Mouse (Mus musculus): ENCODE results near the gene Olfml3. TPM values are rescaled to one million over a fixed set of nuclear protein-coding genes. Genes with fewer than 3 reads are reported as not detected.

The Olfml3 gene
- total RNA-seq, 2 experiments from 2014 or later = 13.6 to 14.2 TPM

- no peak for TF ChIP-seq CTCF (conservative IDR thresholded peaks at IDR 0.05)
- DNase-seq (ENCODE audit: low spot score in 2 of 2) = no peak
- H3K27ac ChIP-seq = peak overlapping the region; percentile 36
- H3K4me3 ChIP-seq = peak overlapping the region; percentile 35; the same call in 1 of the 2 replicates
Measured at GRCm38 (mm10) chr3:103734696-103735519, 2.9 kb downstream of the Olfml3 start.

GRCm38 (mm10) chr3:103733799-103734695 lies 3.8 kb downstream of the Olfml3 start:
- peak; percentile 33 for TF ChIP-seq CTCF (conservative IDR thresholded peaks at IDR 0.05)
- Histone ChIP-seq H3K27ac (peak overlapping the region; percentile 36; the same call in 1 of the 2 replicates), H3K4me3 (peak overlapping the region; percentile 35)
- DNase-seq (ENCODE audit: low spot score in 2 of 2) = peak; percentile 31 to 53

- H3K4me3 ChIP-seq = no peak overlapping the region
- H3K27ac ChIP-seq = no peak overlapping the region
- no peak for DNase-seq (ENCODE audit: low spot score in 2 of 2)
- no peak for TF ChIP-seq CTCF (conservative IDR thresholded peaks at IDR 0.05)
Measured at GRCm38 (mm10) chr3:103733176-103733575, 4.6 kb downstream of the Olfml3 start.

- no peak overlapping the region for H3K27ac ChIP-seq
- no peak overlapping the region for H3K4me3 ChIP-seq
- TF ChIP-seq CTCF (conservative IDR thresholded peaks at IDR 0.05) = no peak
- DNase-seq (ENCODE audit: low spot score in 2 of 2) = no peak
Measured at GRCm38 (mm10) chr3:103732116-103732515, 5.7 kb downstream of the Olfml3 start.

- TF ChIP-seq CTCF (conservative IDR thresholded peaks at IDR 0.05) = no peak
- H3K27ac ChIP-seq = no peak overlapping the region
- DNase-seq (ENCODE audit: low spot score in 2 of 2) = no peak
- no peak overlapping the region for H3K4me3 ChIP-seq
Measured at GRCm38 (mm10) chr3:103729850-103730249, 8.0 kb downstream of the Olfml3 start.

- Histone ChIP-seq H3K4me3 (no peak overlapping the region), H3K27ac (no peak overlapping the region)
- TF ChIP-seq CTCF (conservative IDR thresholded peaks at IDR 0.05) = no peak
- no peak for DNase-seq (ENCODE audit: low spot score in 2 of 2)
Measured at GRCm38 (mm10) chr3:103727813-103728326, 9.9 kb downstream of the Olfml3 start.

- Histone ChIP-seq H3K27ac (no peak overlapping the region), H3K4me3 (no peak overlapping the region)
- DNase-seq (ENCODE audit: low spot score in 2 of 2) = no peak
- TF ChIP-seq CTCF (conservative IDR thresholded peaks at IDR 0.05) = no peak
Measured at GRCm38 (mm10) chr3:103726642-103727041, 11.2 kb downstream of the Olfml3 start.

- DNase-seq (ENCODE audit: low spot score in 2 of 2) = no peak
Measured at GRCm38 (mm10) chr3:103724137-103724536, 13.7 kb downstream of the Olfml3 start.

GRCm38 (mm10) chr3:103718728-103719127 lies 19.1 kb downstream of the Olfml3 start:
- DNase-seq (ENCODE audit: low spot score in 2 of 2) = no peak
- no peak for TF ChIP-seq CTCF (conservative IDR thresholded peaks at IDR 0.05)

More at GRCm38 (mm10) chr3:103724137-103724536, 13.7 kb downstream of the Olfml3 start:
- no peak overlapping the region for H3K27ac ChIP-seq
- H3K4me3 ChIP-seq = no peak overlapping the region
- 0 out of 2 replicates have a peak, but pooled peaks have one; percentile 7 for TF ChIP-seq CTCF (conservative IDR thresholded peaks at IDR 0.05)

GRCm38 (mm10) chr3:103716774-103717760 lies 20.7 kb downstream of the Olfml3 start:
- DNase-seq (ENCODE audit: low spot score in 2 of 2) = no peak
- Histone ChIP-seq H3K4me3 (no peak overlapping the region), H3K27ac (no peak overlapping the region)
- TF ChIP-seq CTCF (conservative IDR thresholded peaks at IDR 0.05) = no peak

More at GRCm38 (mm10) chr3:103718728-103719127, 19.1 kb downstream of the Olfml3 start:
- Histone ChIP-seq H3K4me3 (no peak overlapping the region), H3K27ac (no peak overlapping the region)

GRCm38 (mm10) chr3:103715762-103716693 lies 21.8 kb downstream of the Olfml3 start:
- DNase-seq (ENCODE audit: low spot score in 2 of 2) = no peak
- Histone ChIP-seq H3K4me3 (no peak overlapping the region), H3K27ac (no peak overlapping the region)
- TF ChIP-seq CTCF (conservative IDR thresholded peaks at IDR 0.05) = no peak

Measured in layer of hippocampus, adult 2 months (tissue).